Comparison of ENCODE assay signal across 9 mouse cellular contexts in genomic region chr3:120983556-120984270, GRCm38 (mm10).
DNase-seq lines count a peak whose midpoint lies in the region; ATAC-seq lines count a peak whose summit lies in the region.
"Had no signal": no experiment of that assay in that cellular context is flagged by ENCODE, and none has a peak within 500 bp of the region (broad histone marks: within the 10 kb centered on the region; RNA-seq: fewer than 3 reads in every experiment).

No protein-coding gene starts in this region.

- peak; percentile 57 for DNase-seq in cerebellum, adult 8-10 months
- peak; percentile 95 for DNase-seq in forebrain, embryonic 14.5 days (ENCODE audit: low spot score)
- DNase-seq in left cerebral cortex, postnatal 14 days (ENCODE audit: low spot score in 2 of 2) = peak; percentile 27 to 35
- DNase-seq in retina, adult 2 months (ENCODE audit: low read depth, low spot score) = peak; percentile 9
- DNase-seq in ovary, postnatal 14 days (ENCODE audit: low spot score) = no peak
- no peak for DNase-seq in gastrocnemius, postnatal 10 days
- DNase-seq in liver, embryonic 11.5 days (ENCODE audit: low spot score) = no peak

- H3K4me3 ChIP-seq in forebrain, embryonic 14.5 days (ENCODE audit: low read depth, low read length) = no peak overlapping the region
- H3K4me3 ChIP-seq in liver, embryonic 12.5 days = no peak overlapping the region
- no peak overlapping the region for H3K4me3 ChIP-seq in liver, embryonic 11.5 days (ENCODE audit: low read depth, low read length)

- intact Hi-C loops in left cerebral cortex, postnatal 14 days (cut with DNase I) = no loop called here

- peaks cover 16% of the 10 kb centered on the region for H3K4me1 ChIP-seq in forebrain, embryonic 14.5 days (ENCODE audit: control insufficient read depth, insufficient read depth, low read length)
- H3K4me1 ChIP-seq in liver, embryonic 12.5 days = no peaks in the 10 kb centered on the region
- no peaks in the 10 kb centered on the region for H3K4me1 ChIP-seq in liver, embryonic 11.5 days (replicated peaks; ENCODE audit: control insufficient read depth, insufficient read depth, low read length)

- peak overlapping the region; percentile 40 for H3K4me2 ChIP-seq in forebrain, embryonic 14.5 days (ENCODE audit: low read length)
- H3K4me2 ChIP-seq in liver, embryonic 12.5 days = no peak overlapping the region
- H3K4me2 ChIP-seq in liver, embryonic 11.5 days = no peak overlapping the region

- H3K36me3 ChIP-seq in forebrain, embryonic 14.5 days (ENCODE audit: control insufficient read depth, insufficient read depth, low read length) = no peaks in the 10 kb centered on the region
- no peaks in the 10 kb centered on the region for H3K36me3 ChIP-seq in liver, embryonic 12.5 days
- no peaks in the 10 kb centered on the region for H3K36me3 ChIP-seq in liver, embryonic 11.5 days (ENCODE audit: control insufficient read depth, insufficient read depth, low read length)
- H3K36me3 ChIP-seq: G1E had no signal

- no peak overlapping the region for H3K9ac ChIP-seq in forebrain, embryonic 14.5 days (ENCODE audit: low read length)
- no peak overlapping the region for H3K9ac ChIP-seq in liver, embryonic 12.5 days
- H3K9ac ChIP-seq in liver, embryonic 11.5 days (ENCODE audit: low read depth, low read length) = no peak overlapping the region

- H3K9me3 ChIP-seq in forebrain, embryonic 14.5 days (replicated peaks; ENCODE audit: control insufficient read depth, low read length) = no peaks in the 10 kb centered on the region
- H3K9me3 ChIP-seq in liver, embryonic 12.5 days (replicated peaks) = no peaks in the 10 kb centered on the region
- no peaks in the 10 kb centered on the region for H3K9me3 ChIP-seq in liver, embryonic 11.5 days (ENCODE audit: control insufficient read depth, low read length)

- no peaks in the 10 kb centered on the region for H3K27me3 ChIP-seq in forebrain, embryonic 14.5 days (replicated peaks; ENCODE audit: control insufficient read depth, insufficient read depth, low read length)
- H3K27me3 ChIP-seq in liver, embryonic 12.5 days (replicated peaks) = no peaks in the 10 kb centered on the region
- no peaks in the 10 kb centered on the region for H3K27me3 ChIP-seq in liver, embryonic 11.5 days (replicated peaks; ENCODE audit: control insufficient read depth, insufficient read depth, low read length)

- H3K27ac ChIP-seq in forebrain, embryonic 14.5 days (ENCODE audit: low read depth, low read length) = peak overlapping the region; percentile 91
- no peak overlapping the region for H3K27ac ChIP-seq in liver, embryonic 12.5 days
- no peak overlapping the region for H3K27ac ChIP-seq in liver, embryonic 11.5 days (ENCODE audit: low read depth, low read length)

- peak; percentile 92 for ATAC-seq in forebrain, embryonic 14.5 days
- no peak for ATAC-seq in liver, embryonic 12.5 days
- ATAC-seq in liver, embryonic 11.5 days (replicated peaks; ENCODE audit: low FRiP score) = no peak

- WGBS in forebrain, embryonic 14.5 days = 20% methylated on average over 17 of the region's 17 CpGs
- 61% methylated on average over 17 of the region's 17 CpGs for WGBS in liver, embryonic 12.5 days (ENCODE audit: insufficient replicate concordance)
- WGBS in liver, embryonic 11.5 days = 62% methylated on average over 17 of the region's 17 CpGs

Comparison
In these comparisons a context has a peak if more than half of its experiments do, and no peak if none do; other contexts are left out.
1. DNase-seq: peak in cerebellum, adult 8-10 months (single experiment), forebrain, embryonic 14.5 days (single experiment), left cerebral cortex, postnatal 14 days (2 of 2) and retina, adult 2 months (single experiment); none in ovary, postnatal 14 days (single experiment), gastrocnemius, postnatal 10 days (single experiment) and liver, embryonic 11.5 days (single experiment).